Mouse (Mus musculus) kidney, adult 2 months (tissue): ENCODE measurements around the gene Ndn. TPM values are rescaled to one million over a fixed set of nuclear protein-coding genes. Genes with fewer than 3 reads are reported as not detected.

ENCODE experiments used
- DNase-seq: peaks from one replicate; pipeline ENCODE4 v3.0.0; 2021
- H3K27ac ChIP-seq: fragments of 200-500 bp; 2 replicates; pipeline ENCODE4 v1.5.1; 2012; ENCODE audit warnings: low read depth, low read length, control low read depth, inconsistent platforms; ENCODE audit not compliant: insufficient read depth
- H3K27me3 ChIP-seq: fragments of 200-500 bp; replicated peaks from 2 replicates; pipeline ENCODE4 v1.6.1; 2012; ENCODE audit warnings: mild to moderate bottlenecking, moderate library complexity, low read length, inconsistent platforms; ENCODE audit not compliant: control insufficient read depth, insufficient read depth
- H3K36me3 ChIP-seq: fragments of 200-500 bp; 2 replicates; pipeline ENCODE4 v1.6.1; 2012; ENCODE audit warnings: mild to moderate bottlenecking, moderate library complexity, low read length, inconsistent platforms; ENCODE audit not compliant: control insufficient read depth, insufficient read depth
- H3K4me1 ChIP-seq: fragments of 200-500 bp; 2 replicates; pipeline ENCODE4 v1.6.1; 2011; ENCODE audit warnings: low read length; ENCODE audit not compliant: control insufficient read depth, insufficient read depth
- H3K4me3 ChIP-seq: fragments of 200-500 bp; 2 replicates; pipeline ENCODE4 v1.5.1; 2011; ENCODE audit warnings: mild to moderate bottlenecking, low read depth, low read length, control low read depth; ENCODE audit not compliant: insufficient read depth
- CTCF ChIP-seq: fragments of 200-500 bp; conservative IDR thresholded peaks from 2 replicates; pipeline ENCODE4 v1.5.1; 2011; ENCODE audit warnings: low read depth, mild to moderate bottlenecking, control low read depth, low read length, moderate library complexity, mixed read lengths; ENCODE audit not compliant: insufficient read depth, insufficient read length
- POLR2A ChIP-seq: fragments of 200-500 bp; IDR thresholded peaks from one replicate; pipeline ENCODE4 v1.6.1; 2011; ENCODE audit warnings: low read depth, low read length, control low read depth
- WGBS: fragments of 180-500 bp; shearing (Covaris S2); methylation state at CpG from one replicate; pipeline ENCODE4 v1.1.7; 2018; 5-methylcytosine and 5-hydroxymethylcytosine counted together
- polyA plus RNA-seq: library from polyadenylated mRNA; depleted of rRNA; stranded (reverse); fragments of >200 nt; gene quantifications from 2 replicates; pipeline ENCODE4 v1.2.3, GENCODE M21; 2012

The Ndn gene
- polyA plus RNA-seq, 1 experiment = 2.3 TPM

- Histone ChIP-seq H3K4me1 (no peaks in the 10 kb centered on the region), H3K36me3 (no peaks in the 10 kb centered on the region), H3K27me3 (no peaks in the 10 kb centered on the region), H3K27ac (no peak overlapping the region), H3K4me3 (no peak overlapping the region)
- 56% methylated on average over 8 of the region's 8 CpGs for whole genome bisulfite sequencing
- DNase-seq = no peak
- TF ChIP-seq POLR2A (no peak), CTCF (no peak)
These were observed 4.9 kb downstream of the Ndn start for GRCm38 (mm10) chr7:62351266-62351665.

GRCm38 (mm10) chr7:62365039-62365636, 18.8 kb downstream of the Ndn start:
- Histone ChIP-seq H3K27me3 (no peaks in the 10 kb centered on the region), H3K27ac (no peak overlapping the region), H3K36me3 (no peaks in the 10 kb centered on the region), H3K4me1 (no peaks in the 10 kb centered on the region), H3K4me3 (no peak overlapping the region)
- no peak for TF ChIP-seq POLR2A
- TF ChIP-seq CTCF = no peak
- 47% methylated on average over 7 of the region's 7 CpGs for whole genome bisulfite sequencing
- no peak for DNase-seq

- no peaks in the 10 kb centered on the region for H3K27me3 ChIP-seq
- no peak overlapping the region for H3K4me3 ChIP-seq
- no peak for DNase-seq
- H3K4me1 ChIP-seq = no peaks in the 10 kb centered on the region
- WGBS = 78% methylated on average over 8 of the region's 8 CpGs
- H3K27ac ChIP-seq = no peak overlapping the region
- no peak for TF ChIP-seq CTCF
- TF ChIP-seq POLR2A = no peak
- H3K36me3 ChIP-seq = no peaks in the 10 kb centered on the region
These were observed 20.4 kb downstream of the Ndn start for GRCm38 (mm10) chr7:62366730-62367129.

- Histone ChIP-seq H3K4me3 (no peak overlapping the region), H3K27ac (no peak overlapping the region), H3K36me3 (no peaks in the 10 kb centered on the region), H3K27me3 (no peaks in the 10 kb centered on the region; the same call in 1 of the 2 replicates), H3K4me1 (no peaks in the 10 kb centered on the region)
- WGBS = 26% methylated on average over 4 of the region's 4 CpGs
- peak; percentile 19 for DNase-seq
- TF ChIP-seq CTCF (peak; percentile 33; the same call in 1 of the 2 replicates), POLR2A (no peak)
These were observed 29.3 kb downstream of the Ndn start for GRCm38 (mm10) chr7:62375658-62376057.

- no peak within 1 kb of the TSS for H3K4me3 ChIP-seq
- no peaks in the 10 kb centered on the region; the same call in 1 of the 2 replicates for H3K27me3 ChIP-seq
- H3K36me3 ChIP-seq = no peaks in the 10 kb centered on the region
- H3K27ac ChIP-seq = no peak within 1 kb of the TSS
- H3K4me1 ChIP-seq = no peaks in the 10 kb centered on the region
- TF ChIP-seq POLR2A (no peak), CTCF (no peak)
- DNase-seq = no peak
- WGBS = 26% methylated on average over 31 of the region's 31 CpGs
These were observed 30.3 kb downstream of the Ndn start, which contains the start of gene Magel2 for GRCm38 (mm10) chr7:62376510-62377304. Gene Magel2, plus strand, starts transcription at chr7:62377010.

- H3K4me3 ChIP-seq = no peak overlapping the region
- no peak overlapping the region for H3K27ac ChIP-seq
- no peaks in the 10 kb centered on the region; the same call in 1 of the 2 replicates for H3K27me3 ChIP-seq
- H3K36me3 ChIP-seq = no peaks in the 10 kb centered on the region
- no peak for DNase-seq
- TF ChIP-seq CTCF (no peak), POLR2A (no peak)
- no peaks in the 10 kb centered on the region for H3K4me1 ChIP-seq
- WGBS = 43% methylated on average over 14 of the region's 14 CpGs
These were observed 30.9 kb downstream of the Ndn start for GRCm38 (mm10) chr7:62377313-62377712.

GRCm38 (mm10) chr7:62378529-62378928, 32.2 kb downstream of the Ndn start:
- Histone ChIP-seq H3K4me1 (no peaks in the 10 kb centered on the region), H3K36me3 (no peaks in the 10 kb centered on the region), H3K4me3 (no peak overlapping the region), H3K27me3 (no peaks in the 10 kb centered on the region; the same call in 1 of the 2 replicates), H3K27ac (no peak overlapping the region)
- DNase-seq = no peak
- 87% methylated on average over 9 of the region's 9 CpGs for WGBS
- TF ChIP-seq POLR2A (no peak), CTCF (no peak)
